Mouse (Mus musculus) liver, embryonic 11.5 days (tissue): ENCODE data around the gene Zbtb32. TPM values are rescaled to one million over a fixed set of nuclear protein-coding genes. Genes with fewer than 3 reads are reported as not detected.
A peak's percentile ranks its signal among the peaks of the same experiment; 100 is the strongest.

Source experiments
- ATAC-seq: fragments of 200-750 bp; cut with Nextera tagmentation; replicated peaks from 2 replicates; pipeline ENCODE4 v1.8.0; 2017; ENCODE audit warnings: moderate number of reproducible peaks, mild to moderate bottlenecking, moderate TSS enrichment, moderate library complexity; ENCODE audit not compliant: low FRiP score
- DNase-seq: peaks from one replicate; pipeline ENCODE4 v3.0.0-alpha.2; 2017; ENCODE audit warnings: low spot score
- H3K27ac ChIP-seq: fragments of 300-500 bp; sonication (generic); 2 replicates; pipeline ENCODE4 v1.5.1; 2014; ENCODE audit warnings: mild to moderate bottlenecking, low read depth, low read length, control low read depth
- H3K27me3 ChIP-seq: fragments of 300-500 bp; sonication (generic); replicated peaks from 2 replicates; pipeline ENCODE4 v1.6.1; 2014; ENCODE audit warnings: low read length, mixed read lengths; ENCODE audit not compliant: control insufficient read depth, insufficient read depth
- H3K36me3 ChIP-seq: fragments of 300-500 bp; sonication (generic); 2 replicates; pipeline ENCODE4 v1.6.1; 2014; ENCODE audit warnings: mild to moderate bottlenecking, low read length, moderate library complexity, mixed read lengths; ENCODE audit not compliant: control insufficient read depth, insufficient read depth
- H3K4me1 ChIP-seq: fragments of 300-500 bp; sonication (generic); replicated peaks from 2 replicates; pipeline ENCODE4 v1.6.1; 2014; ENCODE audit warnings: low read length, mixed read lengths; ENCODE audit not compliant: control insufficient read depth, insufficient read depth
- H3K4me2 ChIP-seq: fragments of 300-500 bp; sonication (generic); 2 replicates; pipeline ENCODE4 v1.6.1; 2014; ENCODE audit warnings: mild to moderate bottlenecking, control low read depth, moderate library complexity
- H3K4me3 ChIP-seq: fragments of 300-500 bp; sonication (generic); 2 replicates; pipeline ENCODE4 v1.5.1; 2014; ENCODE audit warnings: low read depth, low read length, control low read depth
- H3K9ac ChIP-seq: fragments of 300-500 bp; sonication (generic); 2 replicates; pipeline ENCODE4 v1.6.1; 2014; ENCODE audit warnings: low read depth, low read length, control low read depth
- H3K9me3 ChIP-seq: fragments of 300-500 bp; sonication (generic); 2 replicates; pipeline ENCODE4 v1.6.1; 2016; ENCODE audit warnings: low read length, inconsistent platforms, mixed read lengths; ENCODE audit not compliant: control insufficient read depth
- WGBS: fragments of 180-500 bp; shearing (Covaris S2); extraction: QIAGEN DNeasy Blood & Tissue Kit; methylation state at CpG from one replicate; pipeline ENCODE4 v1.1.7; 2014; 5-methylcytosine and 5-hydroxymethylcytosine counted together
- microRNA-seq: library from miRNA; unstranded; fragments of <30 nt; microRNA quantifications from one replicate; pipeline ENCODE4, GENCODE M21; 2017; ENCODE audit warnings: borderline number of aligned reads
- polyA plus RNA-seq: library from polyadenylated mRNA; unstranded; fragments of >200 nt; fragmentation: Nextera tagmentation; extraction: Ambion mirVana; gene quantifications from 2 replicates; pipeline ENCODE4 v1.2.1, GENCODE M21; 2014

Gene Zbtb32
- polyA plus RNA-seq, 1 experiment from 2014 or later = 0.25 TPM

GRCm38 (mm10) chr7:30550603-30551002 lies 48.1 kb downstream of the Zbtb32 start:
- Histone ChIP-seq H3K9me3 (no peaks in the 10 kb centered on the region), H3K4me3 (no peak overlapping the region), H3K4me1 (peaks cover 12% of the 10 kb centered on the region), H3K9ac (no peak overlapping the region), H3K36me3 (peaks cover 21% of the 10 kb centered on the region), H3K4me2 (no peak overlapping the region), H3K27me3 (no peaks in the 10 kb centered on the region), H3K27ac (no peak overlapping the region)
- DNase-seq = no peak
- ATAC-seq = no peak
- 93% methylated on average over 1 of the region's 1 CpGs for WGBS

- Histone ChIP-seq H3K36me3 (peaks cover 14% of the 10 kb centered on the region), H3K27ac (no peak overlapping the region), H3K4me3 (no peak overlapping the region), H3K4me1 (peaks cover 12% of the 10 kb centered on the region), H3K9ac (no peak overlapping the region), H3K4me2 (no peak overlapping the region), H3K27me3 (no peaks in the 10 kb centered on the region), H3K9me3 (no peaks in the 10 kb centered on the region)
- WGBS = 88% methylated on average over 2 of the region's 2 CpGs
- DNase-seq (no peak), ATAC-seq (no peak)
Measured at GRCm38 (mm10) chr7:30549880-30550279, 48.8 kb downstream of the Zbtb32 start.

GRCm38 (mm10) chr7:30544327-30544726 lies 54.4 kb downstream of the Zbtb32 start:
- 63% methylated on average over 2 of the region's 2 CpGs for WGBS
- H3K36me3 ChIP-seq = peaks cover 22% of the 10 kb centered on the region
- H3K27me3 ChIP-seq = no peaks in the 10 kb centered on the region
- H3K4me1 ChIP-seq = no peaks in the 10 kb centered on the region; the same call in 1 of the 2 replicates
- H3K27ac ChIP-seq = no peak overlapping the region
- DNase-seq = no peak
- H3K9me3 ChIP-seq = no peaks in the 10 kb centered on the region
- no peak overlapping the region for H3K4me2 ChIP-seq
- peak; percentile 34; the same call in 1 of the 2 replicates for ATAC-seq
- no peak overlapping the region for H3K4me3 ChIP-seq
- no peak overlapping the region for H3K9ac ChIP-seq

GRCm38 (mm10) chr7:30540572-30540971 lies 58.1 kb downstream of the Zbtb32 start:
- Histone ChIP-seq H3K4me1 (peaks cover 3% of the 10 kb centered on the region; the same call in 1 of the 2 replicates), H3K27ac (no peak overlapping the region), H3K4me2 (no peak overlapping the region), H3K36me3 (peaks cover 10% of the 10 kb centered on the region), H3K9me3 (no peaks in the 10 kb centered on the region), H3K9ac (no peak overlapping the region), H3K27me3 (no peaks in the 10 kb centered on the region), H3K4me3 (no peak overlapping the region)
- WGBS = 93% methylated on average over 7 of the region's 7 CpGs
- DNase-seq = no peak
- ATAC-seq = no peak

Small RNAs within 50 kb of the gene (microRNA-seq; reads per million reads assigned to microRNA genes)
- gene Gm38670 (not detected), gene Mir3569 (not detected)

Other genes starting within 250 kb of the Zbtb32 start
- 3.5 TPM in 2 replicates for gene Lrfn3, start 236.1 kb downstream of the Zbtb32 start, polyA plus RNA-seq
- 60.6 and 61.9 TPM in 2 replicates for gene Tyrobp, start 185.1 kb downstream of the Zbtb32 start, polyA plus RNA-seq
- gene Hcst, start 179.1 kb downstream of the Zbtb32 start, polyA plus RNA-seq = 2.2 and 2.9 TPM in 2 replicates
- gene Nfkbid, start 177.2 kb downstream of the Zbtb32 start, polyA plus RNA-seq = 1.8 and 3.6 TPM in 2 replicates
- gene Aplp1, start 153.4 kb downstream of the Zbtb32 start, polyA plus RNA-seq = 18.4 and 19.1 TPM in 2 replicates
- 0.22 and 0.95 TPM in 2 replicates for gene Kirrel2, start 141.2 kb downstream of the Zbtb32 start, polyA plus RNA-seq
- 0.26 and 0.27 TPM in 2 replicates for gene Nphs1, start 140.6 kb downstream of the Zbtb32 start, polyA plus RNA-seq
- 19.0 and 19.5 TPM in 2 replicates for gene Prodh2, start 105.3 kb downstream of the Zbtb32 start, polyA plus RNA-seq
- gene Arhgap33, start 63.8 kb downstream of the Zbtb32 start, polyA plus RNA-seq = 7.1 and 7.5 TPM in 2 replicates
- 3.9 and 5.4 TPM in 2 replicates for gene Hspb6, start 46.7 kb downstream of the Zbtb32 start, polyA plus RNA-seq
- 10.7 and 13.0 TPM in 2 replicates for gene Proser3, start 46.6 kb downstream of the Zbtb32 start, polyA plus RNA-seq
- 38.7 and 41.0 TPM in 2 replicates for gene Lin37, start 39.1 kb downstream of the Zbtb32 start, polyA plus RNA-seq
- 71.0 and 73.1 TPM in 2 replicates for gene U2af1l4, start 35.6 kb downstream of the Zbtb32 start, polyA plus RNA-seq
- 6.8 and 8.0 TPM in 2 replicates for gene Gm49396, start 35.6 kb downstream of the Zbtb32 start, polyA plus RNA-seq
- gene Psenen, start 35.3 kb downstream of the Zbtb32 start, polyA plus RNA-seq = 85.2 and 102 TPM in 2 replicates
- gene Igflr1, start 33.5 kb downstream of the Zbtb32 start, polyA plus RNA-seq = 3.1 and 3.7 TPM in 2 replicates
- 7.4 and 11.4 TPM in 2 replicates for gene Kmt2b, start 10.2 kb downstream of the Zbtb32 start, polyA plus RNA-seq
- gene Upk1a, start 13.9 kb upstream of the Zbtb32 start, polyA plus RNA-seq = 0.66 and 1.5 TPM in 2 replicates
- gene Cox6b1, start 27.2 kb upstream of the Zbtb32 start, polyA plus RNA-seq = 809 and 909 TPM in 2 replicates
- 0.16 and 0.17 TPM in 2 replicates for gene Etv2, start 36.9 kb upstream of the Zbtb32 start, polyA plus RNA-seq
- 101 TPM in 2 replicates for gene Rbm42, start 51.4 kb upstream of the Zbtb32 start, polyA plus RNA-seq
- 64.3 and 65.6 TPM in 2 replicates for gene Haus5, start 66.1 kb upstream of the Zbtb32 start, polyA plus RNA-seq
- not detected in 2 replicates for gene Pmis2, start 72.7 kb upstream of the Zbtb32 start, polyA plus RNA-seq
- 0.53 TPM in 1 of 2 replicates, not detected in the other for gene 2200002J24Rik, start 100.0 kb upstream of the Zbtb32 start, polyA plus RNA-seq
- gene Atp4a, start 113.3 kb upstream of the Zbtb32 start, polyA plus RNA-seq = 1.5 and 1.9 TPM in 2 replicates
- gene Tmem147, start 130.6 kb upstream of the Zbtb32 start, polyA plus RNA-seq = 168 and 181 TPM in 2 replicates
- 0.31 and 0.44 TPM in 2 replicates for gene Gapdhs, start 144.8 kb upstream of the Zbtb32 start, polyA plus RNA-seq
- 0.07 and 0.21 TPM in 2 replicates for gene Sbsn, start 152.6 kb upstream of the Zbtb32 start, polyA plus RNA-seq
- gene Dmkn, start 164.8 kb upstream of the Zbtb32 start, polyA plus RNA-seq = not detected in 2 replicates
- not detected in 2 replicates for gene Krtdap, start 189.0 kb upstream of the Zbtb32 start, polyA plus RNA-seq
- gene Ffar2, start 224.9 kb upstream of the Zbtb32 start, polyA plus RNA-seq = 0.36 and 0.47 TPM in 2 replicates